Mouse (Mus musculus) naive thymus-derived CD4-positive, alpha-beta T cell, adult 2 months (primary cell): ENCODE results near the gene Incenp.

ENCODE experiments used
- DNase-seq: peaks from one replicate; pipeline ENCODE4 v3.0.0-alpha.2; 2011; ENCODE audit warnings: low read depth

The Incenp gene

GRCm38 (mm10) chr19:9899072-9899779 lies at the start of gene Incenp:
TSS of gene Incenp (minus strand) at chr19:9899551.
- DNase-seq, result peak; percentile 98

GRCm38 (mm10) chr19:9946986-9947385 lies 47.6 kb upstream of the Incenp start:
- no peak for DNase-seq

DNA sequence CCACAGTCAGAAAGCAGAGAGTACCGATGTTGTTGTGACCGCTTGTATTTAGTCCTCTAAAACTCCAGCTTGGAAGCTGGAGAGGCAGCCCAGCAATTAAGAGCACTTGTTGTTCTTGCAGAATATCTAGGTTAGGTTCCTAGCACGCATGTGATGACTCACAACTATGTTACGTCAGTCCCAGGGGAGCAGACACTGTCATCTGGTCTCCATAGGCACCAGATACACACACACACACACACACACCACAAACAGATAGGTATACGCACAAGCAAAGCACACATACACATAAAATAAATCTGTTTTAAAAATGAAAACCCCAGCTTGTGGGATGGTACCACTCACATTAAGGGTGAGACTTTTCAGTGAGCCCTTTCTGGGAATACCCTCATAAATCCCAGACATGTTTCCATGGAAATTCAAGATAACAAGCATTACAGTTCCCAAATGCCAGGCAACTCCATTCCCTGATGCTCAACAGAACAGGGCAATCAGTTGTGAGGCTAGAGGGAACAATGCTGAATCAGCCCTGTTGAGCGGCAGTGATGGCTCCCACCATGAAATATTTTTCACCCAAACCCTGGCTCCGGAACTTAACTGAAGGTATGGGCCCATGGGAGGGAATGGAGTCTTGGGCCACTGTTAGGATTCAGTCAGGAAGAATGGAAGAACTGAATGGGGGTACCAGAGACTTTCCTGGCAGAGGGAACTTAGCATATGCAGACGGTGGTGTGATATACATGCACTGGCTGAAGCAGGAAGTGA lies 46.6 kb upstream of the Incenp start:
- no peak for DNase-seq

DNA sequence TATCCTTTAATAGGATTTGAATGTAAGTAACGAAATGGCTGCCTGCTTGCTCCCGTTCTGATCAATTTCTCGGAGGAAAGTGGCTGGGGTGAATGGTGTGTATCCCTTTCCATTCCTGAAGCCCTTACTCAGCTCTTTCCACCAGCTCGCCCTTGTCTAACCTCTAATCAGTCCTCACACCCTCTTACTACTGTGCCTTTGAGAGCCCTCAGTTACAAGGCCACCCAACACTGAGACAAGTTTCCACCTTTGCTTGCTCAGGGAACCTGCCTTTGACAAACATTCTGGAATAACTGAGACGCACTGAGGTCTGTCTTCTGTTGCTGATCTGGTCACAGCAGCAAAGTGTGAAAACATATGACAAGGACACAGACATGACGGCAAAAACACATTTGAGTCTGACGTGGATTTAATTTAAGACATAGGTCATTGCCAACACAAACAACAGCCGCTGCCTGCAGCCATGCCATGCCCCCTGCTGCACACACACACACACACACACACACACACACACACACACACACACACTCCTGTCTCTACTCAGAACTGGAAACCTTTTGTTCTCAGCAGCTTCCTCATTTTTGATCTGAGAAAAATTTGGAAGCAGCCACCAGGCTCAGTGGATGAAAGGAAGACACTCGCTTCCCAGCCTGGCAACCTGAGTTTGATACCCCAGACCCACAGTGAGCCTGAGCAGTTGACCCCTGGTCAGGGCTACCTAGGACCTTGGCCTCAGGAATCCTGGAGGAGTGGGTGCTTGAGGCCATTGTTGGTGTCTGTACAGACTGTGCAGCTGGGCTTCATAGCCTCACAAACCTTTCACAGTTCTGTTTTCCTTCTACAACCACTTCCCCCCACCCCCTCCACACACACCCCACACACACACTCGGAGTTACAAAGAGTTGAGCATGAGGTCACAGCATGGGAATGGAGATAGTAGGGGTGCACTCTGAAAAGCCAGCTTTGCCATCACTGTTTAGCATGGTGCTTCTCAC lies 43.5 kb upstream of the Incenp start:
- DNase-seq, result no peak

DNA sequence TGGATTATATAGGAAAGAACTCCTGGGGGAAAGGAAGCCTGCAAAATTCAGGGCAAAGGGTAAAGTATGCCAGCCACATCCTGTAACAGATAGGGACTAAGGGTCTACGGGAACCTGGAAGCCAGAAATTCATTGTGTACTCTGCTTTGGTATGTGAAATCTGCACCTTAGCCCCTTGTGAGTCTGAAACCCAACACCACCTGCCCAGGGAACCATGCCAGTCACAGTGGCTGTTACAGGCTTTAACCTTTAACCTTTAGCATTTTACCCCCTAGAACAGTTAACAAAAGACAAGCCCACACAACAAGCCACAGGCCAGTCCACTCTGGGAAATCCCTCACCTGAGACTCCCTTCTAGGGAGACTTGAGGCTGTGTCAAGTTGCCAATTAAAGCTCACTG lies 42.5 kb upstream of the Incenp start:
- no peak for DNase-seq

DNA sequence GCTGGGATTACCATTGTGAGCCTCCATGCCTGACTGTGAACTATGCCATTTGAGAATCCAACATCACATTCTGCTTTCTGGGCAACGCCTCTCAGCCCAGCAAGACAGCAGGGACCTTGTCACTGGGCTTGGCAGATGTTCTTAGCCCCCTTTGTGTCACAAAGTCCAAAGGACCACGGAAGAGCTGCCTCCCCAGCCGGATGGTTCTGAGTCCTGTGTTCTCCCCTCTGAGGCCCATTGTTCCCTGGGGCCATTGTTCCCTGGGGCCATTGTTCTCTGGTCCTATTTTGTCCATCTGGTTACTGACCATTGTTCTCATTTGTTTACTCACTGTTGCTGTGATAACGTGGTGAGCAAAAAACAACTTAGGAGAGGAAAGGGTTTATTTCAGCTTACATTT lies 41.6 kb upstream of the Incenp start:
- no peak for DNase-seq

DNA sequence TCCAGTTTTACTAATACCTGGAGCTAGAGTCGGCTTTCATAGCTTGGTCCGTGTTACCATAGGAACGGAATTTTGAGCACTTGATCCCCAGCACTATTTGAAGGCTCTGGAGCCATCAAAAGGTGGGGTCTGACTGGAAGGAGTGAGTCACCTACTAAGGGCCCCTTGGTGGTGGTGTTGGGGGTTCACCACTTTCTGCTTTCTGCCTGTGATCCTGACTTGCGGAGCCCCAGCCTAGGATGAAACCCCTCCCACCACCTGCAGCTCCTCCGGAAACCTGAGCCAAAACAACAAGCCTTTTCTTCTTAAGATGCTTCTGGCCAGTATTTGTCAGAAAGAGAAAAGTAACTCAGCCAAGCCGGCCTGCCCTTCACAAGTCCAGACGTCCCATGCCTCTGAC lies 40.5 kb upstream of the Incenp start:
- peak; percentile 24 for DNase-seq

- DNase-seq, result peak; percentile 83
Measured at GRCm38 (mm10) chr19:9938824-9939303, 39.5 kb upstream of the Incenp start.

DNA sequence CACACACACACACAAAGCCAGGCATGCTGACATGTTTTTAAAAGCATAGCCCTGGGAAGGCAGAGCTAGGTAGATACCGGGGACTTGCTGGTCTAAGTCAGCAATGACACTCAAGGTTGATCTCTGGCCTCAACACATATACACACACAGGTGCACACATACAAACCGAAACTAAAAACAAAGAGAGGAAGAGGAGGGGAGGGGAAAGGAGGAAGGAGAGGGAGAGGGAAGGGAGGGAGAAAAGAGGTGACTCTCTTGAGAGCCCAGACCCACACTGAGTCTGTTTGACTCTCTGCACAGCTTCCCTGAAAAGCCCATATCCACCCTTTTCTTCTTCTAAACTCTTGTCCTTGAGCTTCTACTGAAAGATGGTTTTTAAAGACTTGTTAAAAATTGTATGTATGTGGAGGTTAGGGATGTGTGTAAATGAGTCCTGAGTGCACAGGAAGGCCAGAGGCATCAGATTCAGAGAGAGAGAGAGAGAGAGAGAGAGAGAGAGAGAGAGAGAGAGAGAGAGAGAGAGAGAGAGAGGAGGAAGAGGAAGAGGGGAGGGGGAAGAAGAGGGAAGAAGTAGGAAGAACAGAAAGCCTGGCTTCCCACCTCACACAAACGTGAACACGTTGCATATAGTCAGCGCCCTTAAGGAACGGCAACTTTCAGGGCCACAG lies 38.9 kb upstream of the Incenp start:
- peak; percentile 64 for DNase-seq

DNA sequence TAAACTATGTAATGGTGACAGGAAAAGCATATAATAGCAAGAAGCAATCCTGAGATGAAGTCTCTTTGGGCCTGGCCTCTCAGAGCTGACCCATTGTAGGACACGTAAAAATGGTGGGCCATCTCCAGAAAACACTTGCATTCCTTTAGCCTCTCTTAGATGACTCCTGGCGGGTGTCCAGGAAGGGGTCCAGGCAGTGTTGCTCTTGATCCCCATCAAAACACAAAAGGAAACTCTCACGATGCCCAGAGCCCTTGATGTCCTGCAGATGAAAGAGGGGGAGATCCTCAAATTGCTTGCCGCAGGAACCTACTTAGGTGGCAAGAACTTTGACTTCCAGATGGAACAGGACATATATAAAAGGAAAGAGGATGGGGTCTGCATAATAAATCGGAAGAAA lies 38.1 kb upstream of the Incenp start:
- no peak for DNase-seq

DNA sequence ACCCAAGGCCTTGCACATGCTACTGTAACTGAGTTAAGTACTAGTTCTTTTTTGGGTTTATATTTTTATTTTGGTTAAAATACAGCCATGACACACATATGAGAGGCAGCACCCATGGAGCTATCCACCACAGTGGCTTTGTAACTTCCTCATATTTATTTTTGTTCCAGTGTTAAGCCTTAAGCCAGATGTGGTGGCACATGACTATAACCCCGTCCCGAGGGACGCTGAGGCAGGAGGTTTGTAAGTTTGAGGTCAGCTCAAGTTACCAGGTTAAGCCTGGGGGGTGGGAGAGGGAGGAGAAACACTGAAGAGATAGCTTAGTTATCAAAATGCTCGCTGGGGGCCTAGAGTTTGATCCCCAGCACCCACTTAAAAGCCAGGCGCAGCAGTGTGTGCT lies 37.2 kb upstream of the Incenp start:
- no peak for DNase-seq

- no peak for DNase-seq
Measured at GRCm38 (mm10) chr19:9933908-9934307, 34.6 kb upstream of the Incenp start.

GRCm38 (mm10) chr19:9931167-9931607 lies 31.8 kb upstream of the Incenp start:
- DNase-seq, result peak; percentile 26

GRCm38 (mm10) chr19:9928089-9928488 lies 28.7 kb upstream of the Incenp start:
- DNase-seq, result no peak

- DNase-seq, result no peak
Measured at GRCm38 (mm10) chr19:9924769-9925272, 25.5 kb upstream of the Incenp start.

GRCm38 (mm10) chr19:9924034-9924768 lies 24.9 kb upstream of the Incenp start:
- DNase-seq, result no peak

- DNase-seq, result no peak
Measured at GRCm38 (mm10) chr19:9923048-9923447, 23.7 kb upstream of the Incenp start.

- DNase-seq, result no peak
Measured at GRCm38 (mm10) chr19:9922228-9922627, 22.9 kb upstream of the Incenp start.

DNA sequence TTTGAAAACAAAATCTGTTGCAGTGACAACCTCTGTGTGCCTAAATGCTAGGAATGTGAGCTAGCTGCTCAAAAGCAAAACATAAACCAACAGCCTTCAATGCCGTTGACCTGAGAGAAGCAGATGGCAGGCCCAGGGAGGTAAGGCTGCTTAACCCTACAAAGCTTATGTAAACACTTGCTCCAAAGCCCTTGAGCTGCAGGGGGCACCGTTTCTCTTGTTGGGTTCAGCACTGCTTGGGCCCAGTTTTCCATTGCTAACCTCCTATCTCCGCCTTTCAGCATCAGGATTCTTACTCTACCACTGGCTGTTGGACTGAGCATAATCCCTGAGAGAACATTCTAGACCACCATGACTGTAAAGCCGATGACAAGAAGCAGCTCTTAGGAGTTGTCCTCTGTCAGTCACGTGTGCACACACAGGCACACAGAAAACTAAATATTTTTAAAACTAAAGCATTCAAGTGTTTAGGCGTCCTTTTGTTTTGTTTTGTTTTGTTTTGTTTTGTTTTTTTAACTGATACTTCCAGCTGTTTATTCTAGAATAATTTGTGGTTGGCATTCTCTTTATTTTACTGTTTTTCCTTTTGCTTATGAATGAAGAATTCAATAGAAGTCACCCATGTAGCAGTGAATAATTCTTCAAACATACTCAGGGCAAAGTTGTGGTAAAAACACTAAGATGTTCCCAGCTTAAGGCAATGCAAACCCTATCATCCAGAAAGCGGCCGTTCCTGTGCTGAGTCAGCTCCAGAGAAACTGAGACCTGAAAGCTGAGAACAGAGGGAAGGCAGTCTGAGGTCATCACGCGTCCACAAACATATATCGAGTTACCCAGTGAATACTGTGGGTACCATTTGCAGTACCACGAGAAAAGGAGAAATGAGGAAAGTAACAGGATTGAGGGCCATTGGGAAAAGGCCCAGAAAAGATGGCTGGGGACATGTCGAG lies 21.8 kb upstream of the Incenp start:
- DNase-seq, result no peak
